Mouse (Mus musculus): ENCODE measurements around the gene Usp10.
A peak's percentile ranks its signal among the peaks of the same experiment; 100 is the strongest.

Usp10 gene

DNA sequence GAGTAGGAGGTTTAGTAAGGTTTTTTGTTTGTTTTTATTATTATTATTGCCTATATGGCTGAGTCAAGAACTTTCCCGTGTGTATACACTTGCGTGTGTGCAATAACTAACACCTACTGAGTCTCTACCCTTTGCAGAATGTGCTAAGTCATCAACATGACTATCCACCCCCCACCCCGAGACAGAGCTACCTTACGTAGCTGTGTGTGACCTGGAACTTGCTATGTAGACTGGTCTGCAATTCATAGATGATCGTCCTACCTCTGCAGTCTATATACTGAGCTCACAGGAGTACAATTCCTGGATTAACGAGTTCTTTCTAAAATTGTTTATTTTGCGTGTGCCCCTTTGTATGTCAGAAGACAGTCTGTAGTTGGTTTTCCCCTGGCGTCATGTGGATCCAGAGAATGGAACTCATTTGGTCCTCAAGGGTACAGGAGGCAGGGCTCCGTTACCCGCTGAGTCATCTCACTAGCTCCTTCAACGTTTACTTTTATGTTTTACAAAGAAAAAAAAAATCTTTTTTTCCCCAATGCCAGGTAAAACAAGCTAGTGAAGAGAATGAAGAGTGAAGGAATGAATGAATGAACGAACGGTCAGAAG is at the start of gene Usp10:
Gene Usp10, plus strand, starts transcription at position 417 of the 603 bp plus-strand sequence.
- peak; percentile 52 for DNase-seq (ENCODE audit: low read depth, low spot score)

DNA sequence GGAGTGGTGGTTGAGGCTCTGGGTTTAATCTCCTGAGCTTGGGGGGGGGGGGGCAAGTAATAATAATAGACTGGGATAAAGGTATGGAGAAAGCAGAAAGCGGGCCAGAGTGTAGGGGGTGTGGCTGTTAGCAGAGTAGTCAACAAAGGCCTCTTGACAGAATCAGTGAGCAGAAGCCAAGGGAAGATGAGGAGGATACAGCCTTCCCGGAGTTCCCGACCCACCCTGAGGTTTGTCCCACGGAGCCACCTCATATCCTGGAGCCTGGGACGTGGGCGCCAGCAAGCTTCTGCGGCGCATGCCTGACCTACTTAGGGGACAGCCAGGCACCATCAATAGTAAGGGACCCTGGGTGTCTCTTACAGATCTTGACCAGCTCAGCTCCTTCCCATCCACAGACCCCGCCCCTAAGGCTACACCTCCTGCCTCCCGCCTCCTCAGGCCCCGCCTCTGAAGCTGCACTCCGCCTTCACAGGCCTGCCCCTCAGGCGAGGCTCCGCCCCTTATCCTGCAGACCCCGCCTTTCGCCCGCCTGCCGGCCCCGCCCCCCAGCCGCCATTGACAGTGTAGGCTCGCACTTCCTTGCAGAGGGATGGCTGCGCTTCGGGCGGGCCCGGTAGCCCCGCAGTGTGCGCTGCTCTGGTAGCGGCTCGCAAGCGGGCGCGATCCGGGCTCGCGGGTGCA is 48.3 kb upstream of the Usp10 start, which contains the start of gene Klhl36:
Gene Klhl36, plus strand, starts transcription at position 561 of the 684 bp plus-strand sequence.
- DNase-seq (ENCODE audit: low read depth, low spot score): peak; percentile 86

DNA sequence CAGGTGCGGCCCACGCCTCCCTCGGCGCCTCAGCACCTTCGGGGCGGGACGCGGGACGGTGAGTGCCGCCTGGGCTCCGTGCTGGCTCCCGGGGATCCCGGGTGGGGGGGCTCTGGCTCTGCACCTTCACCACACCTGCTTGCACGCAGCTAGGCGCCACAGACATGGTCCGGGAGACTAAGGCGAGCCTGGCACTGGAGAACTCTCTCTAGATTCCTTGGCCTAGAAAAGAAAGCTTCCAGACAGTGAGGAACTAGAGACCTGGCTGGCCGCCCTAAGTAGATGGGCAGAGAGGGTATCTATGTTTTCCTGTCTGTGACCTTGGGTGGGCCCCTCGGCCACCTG is 47.8 kb upstream of the Usp10 start:
- DNase-seq (ENCODE audit: low read depth, low spot score): no peak

DNA sequence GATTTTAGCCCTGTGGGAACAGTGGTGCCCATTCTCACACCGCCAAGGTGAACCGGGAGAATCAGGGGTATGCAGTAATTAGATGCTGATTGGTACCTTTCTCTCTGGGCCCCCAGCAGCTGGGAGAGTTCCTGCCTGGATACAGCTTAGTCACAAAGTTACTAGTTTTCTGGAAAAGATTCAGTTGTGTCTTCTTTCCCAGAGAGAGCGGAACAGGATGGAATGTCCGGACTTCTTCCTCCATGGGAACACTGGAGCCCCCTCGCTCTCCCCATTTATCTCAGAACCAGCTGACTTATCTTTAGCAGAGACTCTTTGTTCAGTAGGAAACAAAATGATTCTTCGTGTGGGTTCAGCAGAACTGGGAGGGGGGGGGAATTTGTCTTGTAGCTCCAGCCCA is 47.4 kb upstream of the Usp10 start:
- DNase-seq (ENCODE audit: low read depth, low spot score): no peak

DNA sequence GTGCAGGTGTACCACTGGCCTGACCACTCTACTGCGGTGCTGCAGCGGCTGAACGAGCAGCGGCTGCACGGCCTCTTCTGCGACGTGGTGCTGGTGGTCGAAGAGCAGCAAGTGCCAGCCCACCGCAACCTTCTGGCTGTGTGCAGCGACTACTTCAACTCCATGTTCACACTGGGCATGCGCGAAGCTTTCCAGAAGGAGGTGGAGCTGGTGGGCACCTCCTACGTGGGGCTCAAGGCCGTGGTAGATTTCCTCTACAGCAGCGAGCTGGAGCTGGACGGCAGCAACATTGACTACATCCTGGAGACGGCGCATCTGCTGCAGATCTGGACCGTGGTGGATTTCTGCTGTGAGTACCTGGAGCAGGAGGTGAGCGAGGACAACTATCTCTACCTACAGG is 40.5 kb upstream of the Usp10 start:
- DNase-seq (ENCODE audit: low read depth, low spot score): no peak

DNA sequence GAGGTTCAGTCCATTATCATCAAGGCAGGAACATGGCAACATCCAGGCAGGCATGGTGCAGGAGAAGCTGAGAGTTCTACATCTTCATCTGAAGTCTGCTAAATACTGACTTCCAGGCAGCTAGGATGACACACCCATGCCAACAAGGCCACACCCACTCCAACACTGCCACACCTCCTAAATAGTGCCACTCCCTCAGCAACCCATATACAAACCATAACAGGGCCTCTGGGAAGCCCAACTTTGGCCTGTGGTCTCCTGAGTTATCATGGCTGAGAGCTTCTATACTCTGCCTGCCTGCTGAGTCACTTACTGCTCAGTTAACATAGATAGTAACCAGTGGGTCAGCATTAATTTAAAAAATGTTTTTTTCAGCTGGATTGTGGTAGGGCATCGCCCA is 37.0 kb upstream of the Usp10 start:
- peak; percentile 42 for DNase-seq (ENCODE audit: low read depth, low spot score)

DNA sequence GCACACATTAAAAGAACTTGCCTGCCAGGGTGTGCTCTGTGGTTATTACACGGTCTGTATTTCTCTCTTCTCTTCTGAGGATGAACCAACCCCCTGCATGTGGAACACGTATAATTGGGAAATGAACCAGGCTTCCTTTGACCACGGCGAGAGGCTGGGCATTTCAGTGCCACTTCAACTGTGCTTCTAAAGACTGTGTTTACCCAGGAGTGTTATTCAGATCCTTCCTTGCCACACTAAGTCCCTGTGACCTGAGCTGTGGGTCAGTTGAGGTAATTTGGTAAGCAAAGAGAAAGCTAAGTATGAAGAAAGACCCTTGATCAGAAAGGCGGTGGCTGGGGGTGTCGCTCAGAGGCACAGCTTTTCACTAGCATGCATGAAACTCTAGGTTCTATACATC is 28.9 kb upstream of the Usp10 start:
- no peak for DNase-seq (ENCODE audit: low read depth, low spot score)

DNA sequence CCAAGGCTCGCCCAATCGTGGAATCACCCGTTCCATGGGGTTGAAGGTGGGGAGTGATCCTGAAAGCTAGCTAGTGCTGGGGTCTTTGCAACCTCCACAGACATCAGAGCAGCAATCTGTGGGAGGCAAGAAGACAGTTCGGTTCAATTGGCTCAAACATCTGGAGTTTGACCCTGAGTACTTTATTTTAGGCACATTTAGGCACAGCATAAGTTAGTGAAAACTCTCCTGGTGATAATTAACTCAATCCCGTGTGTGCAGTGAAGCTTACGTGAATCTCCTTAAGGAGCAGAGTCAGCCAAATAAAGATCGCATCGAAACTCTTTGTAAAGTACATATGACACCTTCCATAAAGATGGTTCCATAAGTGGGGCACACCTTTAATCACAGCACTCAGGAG is 28.2 kb upstream of the Usp10 start:
- DNase-seq (ENCODE audit: low read depth, low spot score): no peak

DNA sequence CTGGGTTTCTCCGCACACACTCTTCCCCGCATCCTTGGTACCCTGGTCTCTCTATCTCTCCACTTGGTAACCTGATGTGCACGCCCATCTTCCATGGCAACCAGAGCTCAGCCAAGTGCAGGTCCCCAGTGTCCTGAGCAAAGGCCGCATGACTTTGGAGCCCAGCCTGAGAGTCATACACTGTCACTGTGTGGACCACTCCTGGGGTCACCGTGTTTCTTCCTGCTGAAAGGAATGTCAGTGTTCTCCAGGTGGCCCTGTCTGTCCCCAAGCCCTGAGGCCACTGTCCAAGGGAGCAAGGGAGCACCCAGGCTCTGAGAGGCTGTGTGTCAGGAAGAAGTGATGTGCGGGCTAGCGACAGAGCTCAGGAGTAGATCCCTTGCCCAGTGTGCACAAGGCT is 26.9 kb upstream of the Usp10 start:
- no peak for DNase-seq (ENCODE audit: low read depth, low spot score)

DNA sequence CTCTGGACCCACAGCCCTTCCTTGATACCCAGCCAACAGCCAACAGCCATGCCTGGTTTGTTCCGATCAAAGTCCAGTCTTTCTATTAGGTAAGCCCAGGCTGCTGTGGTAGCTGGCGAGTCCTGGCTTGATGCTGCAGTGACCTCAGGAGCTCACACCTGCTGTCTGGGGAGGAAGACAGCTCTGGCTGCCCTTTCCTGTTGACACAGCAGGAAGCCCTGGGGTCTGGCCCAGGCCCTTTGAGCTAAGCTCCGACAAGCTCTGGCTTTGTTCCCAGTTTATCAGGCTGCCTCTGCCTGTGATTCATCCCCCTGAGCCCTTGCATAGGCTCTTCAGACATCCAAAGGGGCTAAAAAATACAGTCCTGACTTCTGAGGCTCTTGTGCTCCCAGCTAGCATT is 24.5 kb upstream of the Usp10 start:
- DNase-seq (ENCODE audit: low read depth, low spot score): peak; percentile 87

DNA sequence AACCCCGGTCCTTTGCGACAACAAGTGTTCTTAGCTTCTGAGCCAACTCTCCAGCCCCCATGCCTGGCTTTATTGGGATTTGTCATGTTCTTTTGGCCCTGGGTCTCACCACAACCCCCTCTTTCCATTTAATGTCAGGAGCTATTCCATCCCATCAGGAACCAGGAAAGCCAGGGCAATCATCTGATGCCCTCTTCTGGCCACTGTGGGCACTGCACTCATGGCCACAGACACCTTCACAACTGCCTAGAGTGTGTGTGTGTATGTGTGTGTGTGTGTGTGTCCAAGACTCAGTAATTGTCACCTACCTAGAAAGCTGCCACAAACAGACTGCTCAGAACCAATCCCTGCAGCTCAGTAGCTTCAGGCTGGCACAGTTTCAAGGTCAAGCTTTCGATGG is 23.0 kb upstream of the Usp10 start:
- peak; percentile 44 for DNase-seq (ENCODE audit: low read depth, low spot score)

DNA sequence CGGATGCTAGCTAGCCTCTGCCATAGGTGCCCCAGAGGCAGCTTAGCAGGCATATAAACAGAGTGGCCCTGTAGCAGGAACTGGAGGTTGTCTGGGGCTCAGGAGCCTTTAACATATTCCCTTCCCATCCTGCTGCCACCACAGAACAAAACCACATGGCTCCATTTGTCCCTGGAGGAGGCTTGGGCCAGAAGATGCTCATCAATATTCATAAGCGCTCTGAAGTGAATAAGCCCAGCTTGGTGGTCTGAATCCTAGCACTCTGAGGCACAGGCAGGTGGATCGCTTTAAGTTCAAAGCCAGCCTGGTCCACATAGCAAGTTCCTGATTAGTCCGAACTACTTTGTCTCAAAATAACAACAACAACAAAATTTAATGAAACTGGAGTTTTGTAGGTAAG is 22.1 kb upstream of the Usp10 start:
- DNase-seq (ENCODE audit: low read depth, low spot score): no peak

DNA sequence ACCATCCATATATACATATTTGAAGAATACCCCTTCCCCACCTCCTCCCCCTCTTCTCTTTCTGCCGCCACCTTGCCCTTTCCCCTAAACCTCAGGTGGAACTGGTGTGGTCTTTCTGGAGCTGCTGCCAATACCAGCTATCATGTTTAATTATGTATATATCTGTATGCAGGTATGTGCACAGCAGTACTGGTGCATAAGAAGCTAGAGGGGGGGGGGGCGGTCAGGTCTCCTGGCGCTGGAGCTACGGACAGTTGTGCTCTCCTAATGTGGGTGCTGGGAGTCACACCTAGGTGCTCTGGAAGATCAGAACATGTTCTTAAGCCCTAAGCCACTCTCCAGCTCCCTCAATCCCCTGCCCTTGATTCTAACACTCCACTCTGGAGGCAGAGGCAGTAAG is 13.1 kb upstream of the Usp10 start:
- DNase-seq (ENCODE audit: low read depth, low spot score): no peak

DNA sequence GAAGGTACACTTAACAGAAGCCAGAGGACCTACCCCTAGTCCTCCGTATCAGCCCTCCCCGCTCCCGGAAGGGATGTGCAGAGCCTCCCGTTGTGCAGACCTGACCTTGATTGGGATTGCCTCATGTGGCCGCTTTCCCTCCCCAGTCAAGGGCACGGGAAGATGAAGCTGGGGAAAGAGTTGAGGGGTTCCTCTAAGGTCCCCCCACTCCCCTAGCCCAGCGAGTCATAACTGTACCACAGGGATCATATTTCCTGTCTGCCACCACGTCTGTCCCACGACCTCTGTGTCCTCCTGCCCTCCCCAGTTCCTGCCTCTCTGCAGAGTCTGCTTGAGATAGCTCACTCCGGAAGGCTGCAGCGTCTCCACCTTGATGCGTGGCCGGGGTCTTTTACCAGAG is 12.2 kb upstream of the Usp10 start:
- DNase-seq (ENCODE audit: low read depth, low spot score): no peak

DNA sequence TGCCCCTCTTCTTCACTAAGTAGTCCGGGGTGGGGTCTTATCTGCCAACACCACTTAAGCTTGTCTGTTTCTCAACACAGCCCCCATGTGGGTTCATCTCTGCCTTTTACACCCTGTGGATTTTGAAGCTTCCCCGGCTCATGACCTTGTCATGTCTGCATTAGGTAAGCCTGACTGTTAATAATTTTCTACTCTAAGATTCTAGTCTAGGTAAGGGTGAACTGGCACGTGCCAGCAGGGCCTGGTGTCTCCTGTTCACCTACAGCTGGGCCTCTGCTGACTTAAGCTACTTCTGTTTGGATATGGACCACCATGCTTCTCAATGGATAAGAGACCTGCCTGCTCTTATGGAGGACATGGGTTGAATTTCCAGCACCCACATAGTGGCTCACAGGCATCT is 8.8 kb upstream of the Usp10 start:
- no peak for DNase-seq (ENCODE audit: low read depth, low spot score)

DNA sequence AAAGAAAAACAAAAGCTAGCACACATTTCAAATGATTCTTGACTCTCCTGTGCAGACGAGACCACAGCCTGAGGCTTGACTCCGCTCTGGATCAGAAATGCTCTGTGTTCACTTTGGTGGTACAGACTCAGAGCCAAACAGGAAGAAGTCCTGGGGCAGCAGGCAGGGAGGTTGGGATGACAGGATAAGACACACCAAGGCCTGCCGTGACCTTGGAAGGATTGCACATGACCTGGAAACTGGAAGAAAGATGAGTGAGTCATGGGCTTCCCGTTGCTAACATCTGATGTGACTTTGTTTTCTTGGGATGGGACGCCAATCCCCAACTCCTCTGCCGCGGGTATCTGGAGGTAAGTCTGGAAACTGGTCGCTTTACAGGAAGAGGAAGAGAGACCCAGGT is 8.2 kb upstream of the Usp10 start:
- no peak for DNase-seq (ENCODE audit: low read depth, low spot score)

DNA sequence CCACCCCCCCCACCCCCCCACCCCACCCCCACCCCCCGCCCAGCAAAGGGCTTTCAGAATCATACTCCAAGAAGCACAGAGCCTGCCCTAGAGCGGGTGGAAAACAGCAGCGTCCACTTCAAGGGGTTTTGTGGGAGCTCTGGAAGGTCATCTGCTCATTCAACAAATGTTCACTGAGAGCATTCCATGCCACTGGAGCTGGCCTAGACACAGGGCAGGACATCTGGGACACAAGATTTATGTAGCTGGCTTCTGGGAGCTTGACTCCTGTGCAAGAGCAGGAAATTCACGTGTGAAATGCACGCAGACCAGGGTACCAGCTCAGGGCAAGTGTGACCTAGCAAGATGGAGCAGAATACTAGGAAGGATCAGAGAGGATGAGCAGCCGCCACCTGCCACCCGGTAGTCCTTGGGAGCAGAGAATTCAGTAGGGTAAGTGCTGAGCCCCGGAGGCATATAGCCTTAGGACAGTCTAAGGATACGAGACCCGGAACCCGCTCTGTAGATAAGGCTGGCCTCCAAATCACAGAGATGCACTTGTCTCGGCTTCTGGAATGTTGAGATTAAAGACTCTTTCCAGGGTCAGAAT is 5.7 kb upstream of the Usp10 start:
- no peak for DNase-seq (ENCODE audit: low read depth, low spot score)

DNA sequence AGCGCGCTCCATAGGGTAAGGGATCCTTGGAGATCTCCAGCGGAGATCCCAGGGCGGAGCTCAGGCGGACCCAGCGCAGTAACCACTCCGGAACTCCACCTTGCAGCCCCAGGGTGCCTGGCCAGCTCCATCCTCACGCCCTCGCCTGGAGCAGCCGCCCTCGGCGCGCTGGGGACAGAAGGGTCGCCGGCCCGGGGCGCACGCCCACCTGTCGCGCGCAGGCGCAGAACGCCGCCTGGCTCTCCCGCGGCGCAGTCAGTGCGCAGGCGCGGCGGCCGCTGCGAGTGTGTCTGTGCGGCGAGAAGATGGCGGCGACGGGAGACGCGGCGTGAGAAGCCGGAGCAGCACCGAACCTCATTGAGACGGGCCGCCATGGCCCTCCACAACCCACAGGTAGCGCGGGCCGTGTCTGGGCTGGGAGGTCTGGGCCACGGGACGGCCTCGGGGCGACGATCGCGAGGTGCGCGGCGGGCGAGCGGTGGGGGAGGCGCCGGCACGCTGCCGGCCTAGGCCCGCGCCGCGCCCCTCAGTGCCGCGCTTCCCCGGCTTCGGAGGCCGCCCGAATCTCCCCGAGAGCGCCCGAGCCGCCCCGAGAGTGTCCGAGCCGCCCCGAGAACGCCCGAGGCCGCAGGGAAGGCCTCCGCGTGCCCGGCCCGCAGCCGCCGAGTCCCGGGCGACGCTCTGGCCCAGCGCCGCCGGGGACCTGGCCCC is 542 bp downstream of the Usp10 start, which contains the start of gene Gm20388:
Gene Gm20388, plus strand, starts transcription at position 295 of the 711 bp plus-strand sequence.
- DNase-seq (ENCODE audit: low read depth, low spot score): peak; percentile 79

DNA sequence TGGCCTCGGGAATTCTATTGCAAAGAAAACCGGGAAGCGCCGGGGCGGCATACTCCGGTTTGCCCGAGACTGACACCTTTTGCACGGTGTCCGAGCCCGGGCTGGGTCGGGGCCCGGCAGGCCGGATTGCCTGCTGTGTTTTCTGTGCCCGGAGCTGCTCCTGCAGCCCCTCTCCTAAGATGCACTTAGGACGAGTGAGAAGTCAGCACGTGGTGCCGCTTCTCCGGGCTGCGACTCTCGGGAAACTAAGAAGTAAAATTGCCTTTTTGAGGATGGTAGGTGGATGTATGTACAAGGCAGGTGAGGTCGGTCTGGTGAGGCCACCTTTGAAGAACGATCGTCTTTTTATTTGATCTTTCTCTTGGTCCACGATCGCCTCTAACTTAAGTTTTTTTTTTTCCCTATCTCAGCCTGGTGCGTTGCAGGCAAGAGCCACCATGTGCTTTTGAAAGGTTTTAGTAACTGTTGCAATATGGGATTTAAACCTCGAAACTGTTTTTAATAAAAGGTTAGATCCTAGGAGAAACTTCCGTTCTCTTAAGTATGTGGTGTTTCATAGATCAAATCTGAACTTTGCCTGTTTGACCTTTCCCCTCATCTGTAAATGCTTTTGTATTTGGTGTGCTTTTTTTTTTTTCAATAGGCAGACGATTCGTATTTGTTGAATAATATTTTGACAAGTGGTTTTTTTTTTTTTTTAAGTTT is 1.2 kb downstream of the Usp10 start:
- DNase-seq (ENCODE audit: low read depth, low spot score): peak; percentile 40

DNA sequence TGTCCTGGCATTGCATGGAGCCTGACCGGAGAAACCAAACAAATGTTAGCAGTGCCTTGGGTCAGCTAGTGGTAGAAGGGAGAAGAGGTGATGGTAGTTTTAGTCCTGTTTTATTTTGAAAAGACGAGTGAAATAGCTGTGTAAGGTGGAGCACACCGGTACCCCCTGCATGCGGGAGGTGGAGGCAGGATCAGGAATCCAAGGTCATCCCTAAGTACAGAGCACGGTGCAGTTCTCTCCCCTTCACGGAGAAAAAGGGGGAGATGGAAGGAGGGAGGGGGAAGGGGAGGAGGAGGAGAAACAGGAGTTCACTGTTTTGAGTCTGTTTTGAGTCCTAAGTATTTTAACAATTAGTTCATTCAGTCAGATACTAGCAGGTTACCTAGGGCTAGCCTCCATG is 2.5 kb downstream of the Usp10 start:
- DNase-seq (ENCODE audit: low read depth, low spot score): no peak

DNA sequence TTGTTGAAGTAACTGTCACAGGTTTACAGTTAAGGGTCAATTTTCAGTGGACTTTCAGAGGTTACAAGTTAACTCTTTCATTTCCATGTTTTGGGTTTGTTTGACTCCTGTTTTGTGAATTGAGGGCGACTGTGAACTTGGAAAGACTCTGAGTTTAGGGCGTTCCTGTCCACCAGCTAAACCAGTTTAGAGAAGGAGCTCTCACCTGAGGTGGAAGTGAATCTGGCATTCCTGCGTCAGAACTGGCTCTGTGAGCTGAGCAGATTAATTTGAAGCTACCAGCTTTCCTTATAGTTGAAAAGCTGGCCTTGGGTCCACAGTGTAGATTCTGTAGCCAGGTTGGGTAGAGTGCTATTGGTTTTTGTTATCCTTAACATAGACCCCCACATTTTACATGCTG is 3.0 kb downstream of the Usp10 start:
- no peak for DNase-seq (ENCODE audit: low read depth, low spot score)

DNA sequence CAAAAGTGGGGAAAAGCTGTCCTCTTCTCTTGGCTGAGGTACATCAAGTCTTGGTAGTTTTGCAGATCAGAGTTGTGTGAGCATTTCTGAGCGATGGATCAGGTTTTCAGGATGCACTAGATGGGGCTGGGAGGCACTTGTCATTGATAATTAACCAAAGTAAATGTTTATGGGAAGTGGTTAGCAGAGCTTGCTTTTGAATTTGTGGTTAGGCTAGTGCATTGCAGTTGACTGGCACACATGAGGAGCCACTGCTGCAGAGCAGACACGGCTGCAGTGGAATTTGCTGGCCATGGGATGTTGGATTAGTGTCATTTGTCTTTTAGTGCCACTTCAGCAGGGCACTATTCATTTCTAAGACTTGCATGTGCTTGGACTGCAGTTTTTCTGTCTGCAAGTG is 4.0 kb downstream of the Usp10 start:
- DNase-seq (ENCODE audit: low read depth, low spot score): no peak

Measured in 3T3-L1 (cell line).